Mouse (Mus musculus): ENCODE data around the gene Tmem136. TPM values are rescaled to one million over a fixed set of nuclear protein-coding genes. Genes with fewer than 3 reads are reported as not detected.
A peak's percentile ranks its signal among the peaks of the same experiment; 100 is the strongest.

Tmem136 gene
- polyA plus RNA-seq (2014; fragmentation: Nextera tagmentation; extraction: Ambion mirVana) = 3.5 and 3.7 TPM in 2 replicates

GRCm38 (mm10) chr9:43116134-43116996 is at the start of gene Tmem136:
Tmem136 (minus strand) TSS chr9:43116570.
- Histone ChIP-seq H3K36me3 (ENCODE audit: control insufficient read depth, insufficient read depth, low read length) (no peaks in the 10 kb centered on the region), H3K9ac (ENCODE audit: low read depth, low read length) (peak within 1 kb of the TSS; percentile 54), H3K4me2 (peak within 1 kb of the TSS; percentile 70), H3K4me3 (ENCODE audit: low read depth, low read length) (peak within 1 kb of the TSS; percentile 60), H3K27ac (ENCODE audit: low read depth, low read length) (no peak within 1 kb of the TSS), H3K4me1 (replicated peaks; ENCODE audit: control insufficient read depth, insufficient read depth, low read length) (peaks cover 4% of the 10 kb centered on the region; the same call in 1 of the 2 replicates), H3K27me3 (replicated peaks; ENCODE audit: control insufficient read depth, insufficient read depth, low read length) (peaks cover 25% of the 10 kb centered on the region), H3K9me3 (ENCODE audit: control insufficient read depth, low read length) (no peaks in the 10 kb centered on the region)
- ATAC-seq (replicated peaks; ENCODE audit: low FRiP score) = peak; percentile 85
- peak; percentile 59 for DNase-seq (ENCODE audit: low spot score)
- 6% methylated on average over 55 of the region's 55 CpGs for WGBS

GRCm38 (mm10) chr9:43155960-43156359 is 39.6 kb upstream of the Tmem136 start:
- WGBS = 50% methylated on average over 6 of the region's 6 CpGs
- Histone ChIP-seq H3K4me2 (no peak overlapping the region), H3K4me1 (replicated peaks; ENCODE audit: control insufficient read depth, insufficient read depth, low read length) (no peaks in the 10 kb centered on the region), H3K36me3 (ENCODE audit: control insufficient read depth, insufficient read depth, low read length) (no peaks in the 10 kb centered on the region), H3K9me3 (ENCODE audit: control insufficient read depth, low read length) (no peaks in the 10 kb centered on the region), H3K27ac (ENCODE audit: low read depth, low read length) (no peak overlapping the region), H3K27me3 (replicated peaks; ENCODE audit: control insufficient read depth, insufficient read depth, low read length) (peaks cover 10% of the 10 kb centered on the region), H3K4me3 (ENCODE audit: low read depth, low read length) (no peak overlapping the region), H3K9ac (ENCODE audit: low read depth, low read length) (no peak overlapping the region)
- no peak for DNase-seq (ENCODE audit: low spot score)
- no peak for ATAC-seq (replicated peaks; ENCODE audit: low FRiP score)

GRCm38 (mm10) chr9:43151779-43152178 is 35.4 kb upstream of the Tmem136 start:
- Histone ChIP-seq H3K4me2 (no peak overlapping the region), H3K9ac (ENCODE audit: low read depth, low read length) (no peak overlapping the region), H3K36me3 (ENCODE audit: control insufficient read depth, insufficient read depth, low read length) (no peaks in the 10 kb centered on the region), H3K9me3 (ENCODE audit: control insufficient read depth, low read length) (no peaks in the 10 kb centered on the region), H3K27ac (ENCODE audit: low read depth, low read length) (no peak overlapping the region), H3K4me3 (ENCODE audit: low read depth, low read length) (no peak overlapping the region), H3K4me1 (replicated peaks; ENCODE audit: control insufficient read depth, insufficient read depth, low read length) (no peaks in the 10 kb centered on the region; the same call in 1 of the 2 replicates), H3K27me3 (replicated peaks; ENCODE audit: control insufficient read depth, insufficient read depth, low read length) (peaks cover 10% of the 10 kb centered on the region)
- DNase-seq (ENCODE audit: low spot score) (no peak), ATAC-seq (replicated peaks; ENCODE audit: low FRiP score) (no peak)
- WGBS = 69% methylated on average over 6 of the region's 6 CpGs

- H3K4me3 ChIP-seq (ENCODE audit: low read depth, low read length) = no peak overlapping the region
- H3K36me3 ChIP-seq (ENCODE audit: control insufficient read depth, insufficient read depth, low read length) = no peaks in the 10 kb centered on the region
- H3K9ac ChIP-seq (ENCODE audit: low read depth, low read length) = no peak overlapping the region
- H3K27ac ChIP-seq (ENCODE audit: low read depth, low read length) = no peak overlapping the region
- H3K4me1 ChIP-seq (replicated peaks; ENCODE audit: control insufficient read depth, insufficient read depth, low read length) = no peaks in the 10 kb centered on the region; the same call in 1 of the 2 replicates
- no peaks in the 10 kb centered on the region for H3K9me3 ChIP-seq (ENCODE audit: control insufficient read depth, low read length)
- ATAC-seq (replicated peaks; ENCODE audit: low FRiP score) = no peak
- DNase-seq (ENCODE audit: low spot score) = no peak
- 75% methylated on average over 9 of the region's 9 CpGs for WGBS
- H3K4me2 ChIP-seq = no peak overlapping the region
- H3K27me3 ChIP-seq (replicated peaks; ENCODE audit: control insufficient read depth, insufficient read depth, low read length) = peaks cover 10% of the 10 kb centered on the region
Observed at GRCm38 (mm10) chr9:43150957-43151356, 34.6 kb upstream of the Tmem136 start.

- Histone ChIP-seq H3K4me3 (ENCODE audit: low read depth, low read length) (no peak overlapping the region), H3K27me3 (replicated peaks; ENCODE audit: control insufficient read depth, insufficient read depth, low read length) (peaks cover 7% of the 10 kb centered on the region), H3K27ac (ENCODE audit: low read depth, low read length) (no peak overlapping the region), H3K4me2 (no peak overlapping the region), H3K9ac (ENCODE audit: low read depth, low read length) (no peak overlapping the region), H3K4me1 (replicated peaks; ENCODE audit: control insufficient read depth, insufficient read depth, low read length) (no peaks in the 10 kb centered on the region; the same call in 1 of the 2 replicates), H3K9me3 (ENCODE audit: control insufficient read depth, low read length) (no peaks in the 10 kb centered on the region), H3K36me3 (ENCODE audit: control insufficient read depth, insufficient read depth, low read length) (no peaks in the 10 kb centered on the region)
- DNase-seq (ENCODE audit: low spot score) (no peak), ATAC-seq (replicated peaks; ENCODE audit: low FRiP score) (no peak)
- WGBS = 35% methylated on average over 10 of the region's 10 CpGs
Observed at GRCm38 (mm10) chr9:43150075-43150474, 33.7 kb upstream of the Tmem136 start.

- peaks cover 7% of the 10 kb centered on the region for H3K27me3 ChIP-seq (replicated peaks; ENCODE audit: control insufficient read depth, insufficient read depth, low read length)
- H3K4me2 ChIP-seq = no peak overlapping the region
- H3K4me1 ChIP-seq (replicated peaks; ENCODE audit: control insufficient read depth, insufficient read depth, low read length) = no peaks in the 10 kb centered on the region; the same call in 1 of the 2 replicates
- ATAC-seq (replicated peaks; ENCODE audit: low FRiP score) (no peak), DNase-seq (ENCODE audit: low spot score) (no peak)
- H3K9me3 ChIP-seq (ENCODE audit: control insufficient read depth, low read length) = no peaks in the 10 kb centered on the region
- no peak overlapping the region for H3K4me3 ChIP-seq (ENCODE audit: low read depth, low read length)
- no peaks in the 10 kb centered on the region for H3K36me3 ChIP-seq (ENCODE audit: control insufficient read depth, insufficient read depth, low read length)
- no peak overlapping the region for H3K27ac ChIP-seq (ENCODE audit: low read depth, low read length)
- WGBS = 66% methylated on average over 3 of the region's 3 CpGs
- no peak overlapping the region for H3K9ac ChIP-seq (ENCODE audit: low read depth, low read length)
Observed at GRCm38 (mm10) chr9:43149498-43149897, 33.1 kb upstream of the Tmem136 start.

- H3K36me3 ChIP-seq (ENCODE audit: control insufficient read depth, insufficient read depth, low read length) = no peaks in the 10 kb centered on the region
- no peak overlapping the region for H3K4me3 ChIP-seq (ENCODE audit: low read depth, low read length)
- DNase-seq (ENCODE audit: low spot score) (no peak), ATAC-seq (replicated peaks; ENCODE audit: low FRiP score) (no peak)
- no peaks in the 10 kb centered on the region; the same call in 1 of the 2 replicates for H3K27me3 ChIP-seq (replicated peaks; ENCODE audit: control insufficient read depth, insufficient read depth, low read length)
- no peaks in the 10 kb centered on the region for H3K9me3 ChIP-seq (ENCODE audit: control insufficient read depth, low read length)
- no peak overlapping the region for H3K9ac ChIP-seq (ENCODE audit: low read depth, low read length)
- no peaks in the 10 kb centered on the region; the same call in 1 of the 2 replicates for H3K4me1 ChIP-seq (replicated peaks; ENCODE audit: control insufficient read depth, insufficient read depth, low read length)
- H3K27ac ChIP-seq (ENCODE audit: low read depth, low read length) = no peak overlapping the region
- no peak overlapping the region for H3K4me2 ChIP-seq
- 69% methylated on average over 4 of the region's 4 CpGs for WGBS
Observed at GRCm38 (mm10) chr9:43145196-43145595, 28.8 kb upstream of the Tmem136 start.

GRCm38 (mm10) chr9:43144206-43144810 is 27.9 kb upstream of the Tmem136 start:
- WGBS = 66% methylated on average over 12 of the region's 12 CpGs
- H3K4me3 ChIP-seq (ENCODE audit: low read depth, low read length) = no peak overlapping the region
- no peaks in the 10 kb centered on the region; the same call in 1 of the 2 replicates for H3K27me3 ChIP-seq (replicated peaks; ENCODE audit: control insufficient read depth, insufficient read depth, low read length)
- no peak overlapping the region for H3K27ac ChIP-seq (ENCODE audit: low read depth, low read length)
- H3K4me1 ChIP-seq (replicated peaks; ENCODE audit: control insufficient read depth, insufficient read depth, low read length) = no peaks in the 10 kb centered on the region
- DNase-seq (ENCODE audit: low spot score) (no peak), ATAC-seq (replicated peaks; ENCODE audit: low FRiP score) (no peak)
- H3K9ac ChIP-seq (ENCODE audit: low read depth, low read length) = no peak overlapping the region
- H3K4me2 ChIP-seq = no peak overlapping the region
- H3K36me3 ChIP-seq (ENCODE audit: control insufficient read depth, insufficient read depth, low read length) = no peaks in the 10 kb centered on the region
- H3K9me3 ChIP-seq (ENCODE audit: control insufficient read depth, low read length) = no peaks in the 10 kb centered on the region
